Mouse (Mus musculus) testis, adult 2 months (tissue): ENCODE results near the gene Cog5.

Experiments used
- CTCF ChIP-seq: fragments of 200-500 bp; IDR thresholded peaks from 2 replicates; pipeline ENCODE4 v1.5.1; 2012; ENCODE audit warnings: low read depth, mild to moderate bottlenecking, inconsistent platforms, low read length, moderate library complexity; ENCODE audit not compliant: control insufficient read depth, insufficient read depth, insufficient replicate concordance
- POLR2A ChIP-seq: fragments of 200-500 bp; IDR thresholded peaks from 2 replicates; pipeline ENCODE4 v1.6.1; 2012; ENCODE audit warnings: low read depth, mild to moderate bottlenecking, inconsistent platforms, low read length, moderate library complexity; ENCODE audit not compliant: control insufficient read depth

DNA sequence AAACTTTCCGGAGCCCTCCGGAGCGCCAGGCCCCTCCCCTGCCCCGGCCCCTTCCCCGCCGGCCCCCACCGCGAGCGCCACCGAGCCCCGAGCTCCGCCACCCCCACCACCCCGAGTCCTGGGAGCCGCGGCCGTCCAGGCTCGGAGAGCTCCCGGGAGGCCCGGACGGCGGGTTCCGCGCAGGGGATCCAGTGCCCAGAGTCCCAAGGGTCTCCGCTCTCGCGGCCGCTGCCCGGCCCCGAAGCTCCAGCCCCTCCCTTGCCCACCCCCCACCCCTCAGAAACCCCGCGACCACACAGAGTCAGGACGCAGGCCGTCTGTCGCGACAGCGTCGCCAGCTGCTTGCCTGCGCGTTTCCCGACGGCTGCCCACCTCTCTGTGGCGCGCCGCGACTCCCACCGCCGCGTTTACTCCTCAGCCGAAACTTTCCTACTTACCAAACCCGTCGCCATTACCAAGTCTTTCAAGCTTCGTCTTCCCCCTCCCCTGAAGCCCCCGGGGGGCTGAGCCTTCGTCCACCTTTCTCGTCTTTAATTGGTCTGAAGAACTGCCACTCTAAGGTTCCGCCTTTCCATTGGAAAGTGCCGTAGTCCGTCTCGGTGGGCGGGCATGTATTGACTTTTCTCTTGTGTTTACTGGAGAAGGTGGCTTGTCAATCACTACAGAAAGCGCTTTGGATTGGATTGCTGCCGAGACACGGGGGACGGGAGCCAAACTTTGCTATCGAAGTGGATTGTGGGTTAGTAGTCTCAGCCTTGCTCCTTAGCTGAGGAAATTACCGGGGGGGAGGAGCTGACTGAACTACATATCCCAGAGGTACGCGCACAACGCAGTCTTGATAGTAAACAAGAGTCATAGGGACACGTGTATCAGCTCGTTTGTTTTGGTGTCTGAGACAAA lies 295.3 kb downstream of the Cog5 start, which contains the start of gene Hbp1:
- peak; percentile 79 for TF ChIP-seq POLR2A
- TF ChIP-seq CTCF, result no peak
